Mouse (Mus musculus) kidney, embryonic 14.5 days (tissue): Measurements from ENCODE around the gene Frrs1l. TPM values are rescaled to one million over a fixed set of nuclear protein-coding genes. Genes with fewer than 3 reads are reported as not detected.
A peak's percentile ranks its signal among the peaks of the same experiment; 100 is the strongest.

Experiments
- ATAC-seq: fragments of 200-750 bp; cut with Nextera tagmentation; 2 replicates; pipeline ENCODE4 v1.8.0; 2017; ENCODE audit warnings: moderate number of reproducible peaks, mild to moderate bottlenecking, moderate TSS enrichment, moderate library complexity; ENCODE audit not compliant: low FRiP score, low TSS enrichment
- H3K27ac ChIP-seq: fragments of 300-500 bp; sonication (generic); 2 replicates; pipeline ENCODE4 v1.5.1; 2014; ENCODE audit warnings: low read depth, mild to moderate bottlenecking, low read length, moderate library complexity, mixed read lengths
- H3K27me3 ChIP-seq: fragments of 300-500 bp; sonication (generic); 2 replicates; pipeline ENCODE4 v1.6.1; 2014; ENCODE audit warnings: mild to moderate bottlenecking, low read length; ENCODE audit not compliant: control insufficient read depth, insufficient read depth
- H3K36me3 ChIP-seq: fragments of 300-500 bp; sonication (generic); 2 replicates; pipeline ENCODE4 v1.6.1; 2014; ENCODE audit warnings: low read length, mixed read lengths; ENCODE audit not compliant: control insufficient read depth, insufficient read depth
- H3K4me1 ChIP-seq: fragments of 300-500 bp; sonication (generic); 2 replicates; pipeline ENCODE4 v1.6.1; 2014; ENCODE audit warnings: low read length, mixed read lengths; ENCODE audit not compliant: control insufficient read depth, insufficient read depth
- H3K4me2 ChIP-seq: fragments of 300-500 bp; sonication (generic); replicated peaks from 2 replicates; pipeline ENCODE4 v1.6.1; 2014; ENCODE audit warnings: low read depth, mild to moderate bottlenecking, low read length
- H3K4me3 ChIP-seq: fragments of 300-500 bp; sonication (generic); 2 replicates; pipeline ENCODE4 v1.5.1; 2014; ENCODE audit warnings: mild to moderate bottlenecking, low read length
- H3K9ac ChIP-seq: fragments of 300-500 bp; sonication (generic); 2 replicates; pipeline ENCODE4 v1.6.1; 2014; ENCODE audit warnings: low read depth, mild to moderate bottlenecking, low read length, moderate library complexity
- H3K9me3 ChIP-seq: fragments of 300-500 bp; sonication (generic); 2 replicates; pipeline ENCODE4 v1.6.1; 2016; ENCODE audit warnings: low read length; ENCODE audit not compliant: control insufficient read depth
- WGBS: fragments of 180-500 bp; shearing (Covaris S2); extraction: QIAGEN DNeasy Blood & Tissue Kit; methylation state at CpG from one replicate; pipeline ENCODE4 v1.1.7; 2014; 5-methylcytosine and 5-hydroxymethylcytosine counted together
- polyA plus RNA-seq: library from polyadenylated mRNA; unstranded; fragments of >200 nt; fragmentation: Nextera tagmentation; extraction: Ambion mirVana; gene quantifications from 2 replicates; pipeline ENCODE4 v1.2.1, GENCODE M21; 2014

Frrs1l gene
- polyA plus RNA-seq, 1 experiment from 2014 or later = 0.58 TPM

- Histone ChIP-seq H3K9ac (no peak overlapping the region), H3K4me1 (no peaks in the 10 kb centered on the region), H3K36me3 (no peaks in the 10 kb centered on the region), H3K9me3 (no peaks in the 10 kb centered on the region), H3K27me3 (no peaks in the 10 kb centered on the region), H3K4me3 (no peak overlapping the region), H3K27ac (no peak overlapping the region), H3K4me2 (no peak overlapping the region)
- WGBS = 86% methylated on average over 3 of the region's 3 CpGs
- ATAC-seq = no peak
Observed at GRCm38 (mm10) chr4:56951701-56952100, 38.5 kb downstream of the Frrs1l start.

GRCm38 (mm10) chr4:56949494-56949893 lies 40.7 kb downstream of the Frrs1l start:
- WGBS = 71% methylated on average over 6 of the region's 6 CpGs
- H3K4me3 ChIP-seq = no peak overlapping the region
- no peak overlapping the region for H3K4me2 ChIP-seq
- no peak overlapping the region for H3K27ac ChIP-seq
- H3K27me3 ChIP-seq = no peaks in the 10 kb centered on the region
- peaks cover 10% of the 10 kb centered on the region for H3K4me1 ChIP-seq
- no peaks in the 10 kb centered on the region for H3K9me3 ChIP-seq
- ATAC-seq = no peak
- H3K9ac ChIP-seq = no peak overlapping the region
- H3K36me3 ChIP-seq = no peaks in the 10 kb centered on the region

GRCm38 (mm10) chr4:56946641-56947640 lies 43.2 kb downstream of the Frrs1l start, which contains the start of gene Tmem245:
Gene Tmem245, minus strand, starts transcription at chr4:56947437.
- Histone ChIP-seq H3K9me3 (no peaks in the 10 kb centered on the region), H3K27me3 (no peaks in the 10 kb centered on the region), H3K4me1 (peaks cover 21% of the 10 kb centered on the region), H3K4me2 (peak within 1 kb of the TSS; percentile 83), H3K9ac (peak within 1 kb of the TSS; percentile 91), H3K36me3 (no peaks in the 10 kb centered on the region), H3K4me3 (peak within 1 kb of the TSS; percentile 90), H3K27ac (peak within 1 kb of the TSS; percentile 94)
- peak; percentile 96 for ATAC-seq
- under 1% methylated on average over 107 of the region's 107 CpGs for WGBS

- peaks cover 21% of the 10 kb centered on the region for H3K4me1 ChIP-seq
- H3K9me3 ChIP-seq = no peaks in the 10 kb centered on the region
- no peaks in the 10 kb centered on the region for H3K27me3 ChIP-seq
Observed at GRCm38 (mm10) chr4:56946180-56946579, 44.0 kb downstream of the Frrs1l start.

GRCm38 (mm10) chr4:56944286-56944685 lies 45.9 kb downstream of the Frrs1l start:
- WGBS = 50% methylated on average over 4 of the region's 4 CpGs
- ATAC-seq = no peak
- H3K4me2 ChIP-seq = no peak overlapping the region
- H3K4me1 ChIP-seq = peaks cover 21% of the 10 kb centered on the region
- no peaks in the 10 kb centered on the region for H3K9me3 ChIP-seq
- H3K27ac ChIP-seq = no peak overlapping the region
- no peaks in the 10 kb centered on the region for H3K27me3 ChIP-seq
- H3K9ac ChIP-seq = no peak overlapping the region
- no peak overlapping the region for H3K4me3 ChIP-seq
- no peaks in the 10 kb centered on the region for H3K36me3 ChIP-seq

More at GRCm38 (mm10) chr4:56946180-56946579, 44.0 kb downstream of the Frrs1l start:
- Histone ChIP-seq H3K4me2 (peak overlapping the region; percentile 83), H3K4me3 (peak overlapping the region; percentile 90), H3K27ac (no peak overlapping the region), H3K36me3 (no peaks in the 10 kb centered on the region), H3K9ac (peak overlapping the region; percentile 91)
- WGBS = under 1% methylated on average over 14 of the region's 14 CpGs
- ATAC-seq = no peak

GRCm38 (mm10) chr4:56943258-56943657 lies 46.9 kb downstream of the Frrs1l start:
- 13% methylated on average over 1 of the region's 1 CpGs for WGBS
- H3K36me3 ChIP-seq = no peaks in the 10 kb centered on the region
- no peak for ATAC-seq
- H3K9me3 ChIP-seq = no peaks in the 10 kb centered on the region
- no peak overlapping the region for H3K9ac ChIP-seq
- peaks cover 21% of the 10 kb centered on the region for H3K4me1 ChIP-seq
- no peaks in the 10 kb centered on the region for H3K27me3 ChIP-seq
- no peak overlapping the region for H3K4me2 ChIP-seq
- no peak overlapping the region for H3K4me3 ChIP-seq
- no peak overlapping the region for H3K27ac ChIP-seq

GRCm38 (mm10) chr4:56942567-56942966 lies 47.6 kb downstream of the Frrs1l start:
- ATAC-seq = no peak
- Histone ChIP-seq H3K4me1 (peaks cover 21% of the 10 kb centered on the region), H3K9me3 (no peaks in the 10 kb centered on the region), H3K27ac (no peak overlapping the region), H3K27me3 (no peaks in the 10 kb centered on the region), H3K4me2 (no peak overlapping the region), H3K9ac (no peak overlapping the region), H3K36me3 (no peaks in the 10 kb centered on the region), H3K4me3 (no peak overlapping the region)
- WGBS = 85% methylated on average over 1 of the region's 1 CpGs

GRCm38 (mm10) chr4:56941481-56941880 lies 48.7 kb downstream of the Frrs1l start:
- Histone ChIP-seq H3K27me3 (no peaks in the 10 kb centered on the region), H3K36me3 (no peaks in the 10 kb centered on the region), H3K27ac (no peak overlapping the region), H3K4me1 (peaks cover 21% of the 10 kb centered on the region), H3K4me2 (no peak overlapping the region), H3K9me3 (no peaks in the 10 kb centered on the region), H3K9ac (no peak overlapping the region), H3K4me3 (no peak overlapping the region)
- ATAC-seq = no peak
- WGBS = 90% methylated on average over 4 of the region's 4 CpGs

- Histone ChIP-seq H3K36me3 (peaks cover 35% of the 10 kb centered on the region), H3K27me3 (no peaks in the 10 kb centered on the region), H3K27ac (no peak overlapping the region), H3K9me3 (no peaks in the 10 kb centered on the region), H3K4me3 (no peak overlapping the region), H3K9ac (no peak overlapping the region), H3K4me2 (no peak overlapping the region), H3K4me1 (no peaks in the 10 kb centered on the region)
- 48% methylated on average over 6 of the region's 6 CpGs for WGBS
- ATAC-seq = no peak
Observed at GRCm38 (mm10) chr4:56937136-56937535, 53.1 kb downstream of the Frrs1l start.
